Mouse (Mus musculus) C2C12 (cell line): ENCODE results near the gene R3hcc1l.

Experiments used
- CEBPB ChIP-seq: IDR thresholded peaks from one replicate; pipeline ENCODE4 v1.6.1; 2011; ENCODE audit warnings: low read depth, mild to moderate bottlenecking, control low read depth, moderate library complexity
- CTCF ChIP-seq: IDR thresholded peaks from one replicate; pipeline ENCODE4 v1.5.1; 2011; ENCODE audit not compliant: control insufficient read depth, insufficient read depth, insufficient read length
- FOSL1 ChIP-seq: IDR thresholded peaks from one replicate; pipeline ENCODE4 v1.8.0; 2011; ENCODE audit warnings: mild to moderate bottlenecking, low read length; ENCODE audit not compliant: poor library complexity, insufficient read depth, severe bottlenecking
- MAX ChIP-seq: IDR thresholded peaks from one replicate; pipeline ENCODE4 v1.6.1; 2011; ENCODE audit warnings: mild to moderate bottlenecking, control low read depth
- MYOD1 ChIP-seq: IDR thresholded peaks from one replicate; pipeline ENCODE4 v1.6.1; 2011; ENCODE audit warnings: low read depth; ENCODE audit not compliant: control insufficient read depth, insufficient read length
- MYOG ChIP-seq: IDR thresholded peaks from one replicate; pipeline ENCODE4 v1.6.1; 2011; ENCODE audit not compliant: control insufficient read depth, insufficient read length; ENCODE audit errors: extremely low read depth
- USF1 ChIP-seq: IDR thresholded peaks from one replicate; pipeline ENCODE4 v1.6.1; 2011; ENCODE audit warnings: low read depth, mild to moderate bottlenecking, control low read depth, moderate library complexity

DNA sequence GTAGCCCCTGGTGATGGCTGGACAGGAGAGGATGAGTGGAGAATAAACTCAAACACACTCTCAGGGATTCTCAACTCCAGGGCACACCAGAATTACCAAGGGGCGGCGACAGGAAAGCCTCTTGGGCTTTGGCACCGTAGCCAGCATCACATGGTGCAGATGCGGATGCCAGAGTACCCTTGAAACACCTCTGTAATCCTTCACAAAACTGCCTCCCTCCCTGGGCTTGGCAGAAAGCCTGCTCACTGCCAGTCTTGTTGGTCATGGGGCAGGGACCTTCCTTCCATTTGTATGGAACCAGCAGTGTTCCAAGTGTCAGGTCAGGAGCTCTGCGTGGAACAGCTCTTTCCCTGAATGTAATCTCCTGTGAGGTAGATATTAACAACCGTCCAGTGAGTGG, 109.5 kb downstream of the R3hcc1l start:
- TF ChIP-seq CTCF (no peak), MYOG (no peak), USF1 (no peak), CEBPB (no peak), MAX (no peak), MYOD1 (no peak), FOSL1 (no peak)
